Mouse (Mus musculus): Measurements from ENCODE around the gene Tsks.

Tsks gene

DNA sequence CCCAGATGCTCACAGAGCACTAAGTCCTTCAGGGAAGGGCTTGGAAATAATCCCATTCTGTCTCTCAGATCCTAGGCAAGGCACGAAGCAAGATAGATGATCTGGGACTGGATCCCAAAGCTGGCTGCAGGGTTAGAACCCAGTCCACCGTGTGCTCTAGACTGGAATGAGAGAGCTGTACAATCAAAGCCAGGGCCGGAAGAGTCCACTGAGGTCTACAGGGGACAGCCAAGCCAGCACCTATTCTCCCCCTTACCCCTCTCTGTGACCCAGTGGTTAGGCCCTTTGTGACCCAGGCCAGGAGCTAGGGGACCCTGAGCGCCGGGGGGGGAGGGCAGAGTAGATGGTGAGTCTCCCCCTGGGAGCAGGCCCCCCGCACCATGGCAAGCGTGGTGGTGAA, at the start of gene Tsks:
Tsks (plus strand) TSS at position 301 of the 400 bp plus-strand sequence.
- H3K4me3 ChIP-seq (replicated peaks; ENCODE audit: low read length): peak within 1 kb of the TSS; percentile 29; the same call in 1 of the 2 replicates
- H3K36me3 ChIP-seq (ENCODE audit: insufficient read depth, low read length): no peaks in the 10 kb centered on the region
- H3K4me1 ChIP-seq (replicated peaks; ENCODE audit: low read depth, low read length): peaks cover 18% of the 10 kb centered on the region
- no peaks in the 10 kb centered on the region for H3K27me3 ChIP-seq (ENCODE audit: insufficient read depth, low read length)
- TF ChIP-seq NANOG (IDR thresholded peaks at IDR 0.05; ENCODE audit: borderline replicate concordance, low read length) (no peak), CTCF (conservative IDR thresholded peaks at IDR 0.05; ENCODE audit: low read length) (no peak), POU5F1 (IDR thresholded peaks at IDR 0.05; ENCODE audit: borderline replicate concordance, low read length) (no peak)
- no peaks in the 10 kb centered on the region for H3K9me3 ChIP-seq (ENCODE audit: low read length)

DNA sequence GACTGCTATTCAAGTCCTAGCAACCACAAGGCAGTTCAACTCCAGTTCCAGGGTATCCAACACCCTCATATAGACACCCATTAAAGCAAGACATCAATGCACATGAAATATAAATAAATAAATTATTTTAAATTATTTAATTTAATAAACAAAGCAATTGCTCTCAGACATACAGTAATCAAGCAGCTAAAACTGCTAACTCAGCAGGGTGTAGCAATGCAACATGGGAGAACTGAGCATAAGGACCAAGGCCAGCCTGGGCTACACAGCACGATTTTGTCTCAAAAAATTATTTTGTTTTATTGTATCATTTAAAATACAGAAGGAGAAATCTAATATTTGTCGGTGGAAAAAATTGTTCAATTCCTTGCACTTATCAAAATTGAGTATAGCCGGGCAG, 48.8 kb upstream of the Tsks start:
- H3K27me3 ChIP-seq (ENCODE audit: insufficient read depth, low read length): no peaks in the 10 kb centered on the region
- no peak overlapping the region for H3K4me3 ChIP-seq (replicated peaks; ENCODE audit: low read length)

DNA sequence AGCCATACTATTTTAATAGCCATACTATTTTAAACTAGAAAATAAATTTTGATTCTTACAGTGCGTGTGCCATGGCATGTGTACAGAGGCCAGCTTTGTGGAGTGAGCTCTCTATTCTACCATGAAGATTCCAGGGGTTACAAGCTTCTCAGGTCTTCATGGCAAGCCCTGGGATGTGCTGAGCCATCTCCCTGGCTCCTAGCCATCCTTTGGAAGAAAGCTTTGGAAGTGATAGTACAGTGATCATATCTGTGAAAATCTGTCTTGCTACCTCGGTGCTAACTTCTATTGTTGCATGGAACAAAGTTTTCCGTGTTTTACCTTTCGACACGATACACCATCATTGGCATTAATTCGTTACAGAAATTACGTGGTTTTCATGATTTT, 47.8 kb upstream of the Tsks start:
- Histone ChIP-seq H3K9me3 (ENCODE audit: low read length) (no peaks in the 10 kb centered on the region), H3K36me3 (ENCODE audit: insufficient read depth, low read length) (peaks cover 33% of the 10 kb centered on the region), H3K4me1 (replicated peaks; ENCODE audit: low read depth, low read length) (peaks cover 63% of the 10 kb centered on the region)

More for the DNA sequence above, 48.8 kb upstream of the Tsks start:
- H3K4me1 ChIP-seq (replicated peaks; ENCODE audit: low read depth, low read length): peaks cover 61% of the 10 kb centered on the region
- TF ChIP-seq POU5F1 (IDR thresholded peaks at IDR 0.05; ENCODE audit: borderline replicate concordance, low read length) (no peak), CTCF (conservative IDR thresholded peaks at IDR 0.05; ENCODE audit: low read length) (no peak), NANOG (IDR thresholded peaks at IDR 0.05; ENCODE audit: borderline replicate concordance, low read length) (no peak)
- H3K36me3 ChIP-seq (ENCODE audit: insufficient read depth, low read length): peaks cover 31% of the 10 kb centered on the region
- no peaks in the 10 kb centered on the region for H3K9me3 ChIP-seq (ENCODE audit: low read length)

DNA sequence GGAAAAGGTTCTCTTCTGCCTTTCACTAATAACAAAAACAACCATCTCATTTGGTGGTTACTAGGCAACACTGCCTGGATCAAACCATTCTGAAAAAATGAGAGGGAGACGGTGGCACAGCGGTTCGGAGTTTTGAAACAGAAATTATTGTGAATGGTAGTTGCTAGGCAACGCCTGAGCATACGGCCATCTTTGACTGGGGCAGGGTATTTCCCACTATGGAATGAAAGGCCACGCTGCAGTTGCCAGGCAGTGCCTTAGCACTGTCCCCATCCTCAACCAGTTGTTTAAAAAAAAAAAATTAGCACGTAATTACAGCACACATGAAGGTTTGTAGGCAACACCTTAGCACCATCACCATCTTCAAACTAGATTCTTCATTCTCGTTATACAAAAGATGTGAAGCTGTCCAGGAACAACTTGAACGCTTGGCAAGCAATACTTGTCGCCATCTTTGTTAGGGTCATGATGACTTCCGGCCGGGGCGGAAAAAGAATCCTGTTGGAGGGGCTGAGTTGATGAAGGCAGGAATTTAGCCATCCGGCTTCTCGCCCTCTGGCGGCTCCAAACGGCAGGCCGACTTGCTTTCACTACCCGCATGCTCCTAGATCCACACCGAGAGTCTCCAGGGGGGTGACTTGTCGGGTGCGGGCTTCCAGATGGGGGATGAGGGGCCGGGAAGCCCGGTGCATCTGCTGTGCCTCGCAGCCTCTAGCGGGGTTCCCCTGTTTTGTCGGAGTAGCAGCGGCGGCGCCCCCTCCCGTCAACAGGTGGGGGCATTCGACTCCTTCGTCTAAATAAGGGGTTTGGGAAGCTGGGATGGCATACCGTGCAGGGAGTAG, 47.2 kb upstream of the Tsks start, which contains the start of gene Fuz:
Fuz (plus strand) TSS at position 487 of the 842 bp plus-strand sequence.
- peaks cover 33% of the 10 kb centered on the region for H3K36me3 ChIP-seq (ENCODE audit: insufficient read depth, low read length)
- peak within 1 kb of the TSS; percentile 85 for H3K4me3 ChIP-seq (replicated peaks; ENCODE audit: low read length)
- TF ChIP-seq NANOG (IDR thresholded peaks at IDR 0.05; ENCODE audit: borderline replicate concordance, low read length) (no peak), CTCF (conservative IDR thresholded peaks at IDR 0.05; ENCODE audit: low read length) (peak; percentile 44)
- H3K27me3 ChIP-seq (ENCODE audit: insufficient read depth, low read length): no peaks in the 10 kb centered on the region
- peaks cover 63% of the 10 kb centered on the region for H3K4me1 ChIP-seq (replicated peaks; ENCODE audit: low read depth, low read length)
- H3K9me3 ChIP-seq (ENCODE audit: low read length): no peaks in the 10 kb centered on the region

More for the DNA sequence above, 47.8 kb upstream of the Tsks start:
- Histone ChIP-seq H3K27me3 (ENCODE audit: insufficient read depth, low read length) (no peaks in the 10 kb centered on the region), H3K4me3 (replicated peaks; ENCODE audit: low read length) (peak overlapping the region; percentile 85; the same call in 1 of the 2 replicates)
- TF ChIP-seq POU5F1 (IDR thresholded peaks at IDR 0.05; ENCODE audit: borderline replicate concordance, low read length): no peak
- no peak for TF ChIP-seq NANOG (IDR thresholded peaks at IDR 0.05; ENCODE audit: borderline replicate concordance, low read length)
- no peak for TF ChIP-seq CTCF (conservative IDR thresholded peaks at IDR 0.05; ENCODE audit: low read length)

DNA sequence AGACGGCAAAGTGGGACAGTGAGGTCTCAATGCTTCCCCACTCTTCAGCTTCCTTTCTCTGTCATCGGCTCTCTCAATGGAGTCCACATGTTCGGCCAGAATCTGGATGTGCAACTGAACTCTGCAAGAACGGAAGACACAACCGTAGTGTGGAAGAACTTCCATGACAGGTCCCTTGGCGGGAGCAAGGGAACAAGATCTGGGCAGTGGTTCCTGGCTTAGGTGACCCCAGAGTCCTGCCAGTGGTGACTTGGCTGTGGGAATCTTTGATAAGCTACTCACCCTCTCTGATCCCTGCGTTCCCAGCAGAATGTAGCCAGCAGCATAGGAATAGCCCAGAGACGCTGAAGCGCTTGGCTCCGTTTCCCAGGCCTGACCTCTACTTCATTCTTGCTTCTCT, 46.5 kb upstream of the Tsks start:
- TF ChIP-seq NANOG (IDR thresholded peaks at IDR 0.05; ENCODE audit: borderline replicate concordance, low read length): no peak
- no peak for TF ChIP-seq POU5F1 (IDR thresholded peaks at IDR 0.05; ENCODE audit: borderline replicate concordance, low read length)
- no peak for TF ChIP-seq CTCF (conservative IDR thresholded peaks at IDR 0.05; ENCODE audit: low read length)
- H3K4me1 ChIP-seq (replicated peaks; ENCODE audit: low read depth, low read length): peaks cover 62% of the 10 kb centered on the region
- H3K4me3 ChIP-seq (replicated peaks; ENCODE audit: low read length): peak overlapping the region; percentile 85
- H3K27me3 ChIP-seq (ENCODE audit: insufficient read depth, low read length): no peaks in the 10 kb centered on the region
- no peaks in the 10 kb centered on the region for H3K9me3 ChIP-seq (ENCODE audit: low read length)
- peaks cover 34% of the 10 kb centered on the region for H3K36me3 ChIP-seq (ENCODE audit: insufficient read depth, low read length)

DNA sequence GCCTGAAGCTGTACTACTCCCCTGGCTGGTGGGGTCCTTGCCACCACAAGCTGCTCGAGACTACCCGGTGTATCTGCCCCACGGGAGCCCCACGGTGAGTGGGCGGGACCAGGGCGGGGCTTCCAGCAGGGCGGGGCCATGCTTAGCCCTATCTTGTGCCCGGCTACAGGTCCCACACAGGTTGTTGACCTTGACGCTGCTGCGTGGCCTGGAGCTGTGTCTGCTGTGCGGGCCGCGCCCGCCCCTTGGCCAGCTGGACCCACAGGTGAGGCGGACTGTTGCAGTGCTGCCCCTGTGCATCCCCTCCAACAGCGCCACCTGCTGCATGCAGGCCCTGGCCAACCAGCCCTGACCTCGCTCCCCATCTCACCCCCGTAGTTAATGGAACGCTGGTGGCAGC, 44.4 kb upstream of the Tsks start:
- Histone ChIP-seq H3K4me1 (replicated peaks; ENCODE audit: low read depth, low read length) (peaks cover 77% of the 10 kb centered on the region), H3K27me3 (ENCODE audit: insufficient read depth, low read length) (no peaks in the 10 kb centered on the region), H3K36me3 (ENCODE audit: insufficient read depth, low read length) (peaks cover 55% of the 10 kb centered on the region), H3K4me3 (replicated peaks; ENCODE audit: low read length) (peak overlapping the region; percentile 63), H3K9me3 (ENCODE audit: low read length) (no peaks in the 10 kb centered on the region)
- TF ChIP-seq NANOG (IDR thresholded peaks at IDR 0.05; ENCODE audit: borderline replicate concordance, low read length) (no peak), CTCF (conservative IDR thresholded peaks at IDR 0.05; ENCODE audit: low read length) (no peak), POU5F1 (IDR thresholded peaks at IDR 0.05; ENCODE audit: borderline replicate concordance, low read length) (no peak)

DNA sequence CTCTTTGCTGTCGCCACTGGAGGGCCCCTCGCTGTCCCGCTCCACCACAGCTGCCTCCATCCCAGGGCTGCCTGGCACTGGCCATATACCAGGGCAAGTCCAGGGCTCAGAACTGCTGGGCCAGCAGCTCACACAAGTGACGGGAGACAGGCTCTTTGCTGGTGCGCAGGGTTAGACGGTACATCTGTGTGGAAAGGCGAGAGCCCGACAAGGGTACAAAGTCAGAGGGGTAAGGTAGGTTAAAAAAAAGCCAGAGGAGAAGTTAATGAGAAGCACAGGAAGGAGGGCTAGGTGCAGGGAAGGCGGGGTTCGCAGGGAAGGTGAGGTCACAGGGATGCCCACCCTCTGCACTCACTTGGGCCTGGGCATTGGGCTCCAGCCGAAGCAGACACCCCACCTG, 42.4 kb upstream of the Tsks start:
- no peak overlapping the region for H3K4me3 ChIP-seq (replicated peaks; ENCODE audit: low read length)
- peaks cover 75% of the 10 kb centered on the region for H3K36me3 ChIP-seq (ENCODE audit: insufficient read depth, low read length)
- TF ChIP-seq POU5F1 (IDR thresholded peaks at IDR 0.05; ENCODE audit: borderline replicate concordance, low read length) (no peak), CTCF (conservative IDR thresholded peaks at IDR 0.05; ENCODE audit: low read length) (no peak), NANOG (IDR thresholded peaks at IDR 0.05; ENCODE audit: borderline replicate concordance, low read length) (no peak)
- H3K4me1 ChIP-seq (replicated peaks; ENCODE audit: low read depth, low read length): peaks cover 78% of the 10 kb centered on the region
- H3K27me3 ChIP-seq (ENCODE audit: insufficient read depth, low read length): no peaks in the 10 kb centered on the region
- no peaks in the 10 kb centered on the region for H3K9me3 ChIP-seq (ENCODE audit: low read length)

DNA sequence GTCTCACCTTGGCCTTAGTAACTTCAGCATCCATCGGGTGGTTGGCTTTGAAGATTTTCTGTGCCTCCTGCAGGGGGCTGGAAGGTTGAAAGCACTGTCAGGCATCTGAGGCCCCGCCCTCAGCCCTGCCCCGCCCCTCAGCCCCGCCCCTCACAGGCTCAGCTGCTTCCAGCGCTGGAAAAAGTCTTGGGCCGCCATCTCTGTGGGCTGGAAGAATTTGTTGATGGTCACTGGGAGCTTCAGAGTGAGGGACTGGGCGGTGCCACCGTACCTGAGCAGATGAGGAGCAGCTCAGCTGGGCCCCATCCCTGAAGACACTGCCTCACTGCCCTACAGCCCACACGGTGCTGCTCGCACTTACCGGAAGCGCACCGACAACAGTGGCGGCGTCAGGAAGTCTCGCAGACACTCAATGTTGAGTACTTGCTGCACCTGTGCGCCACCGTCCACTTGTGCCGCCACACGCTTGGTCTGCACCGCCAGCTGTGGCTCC, 41.7 kb upstream of the Tsks start:
- Histone ChIP-seq H3K4me1 (replicated peaks; ENCODE audit: low read depth, low read length) (peaks cover 78% of the 10 kb centered on the region), H3K36me3 (ENCODE audit: insufficient read depth, low read length) (peaks cover 81% of the 10 kb centered on the region), H3K9me3 (ENCODE audit: low read length) (no peaks in the 10 kb centered on the region), H3K4me3 (replicated peaks; ENCODE audit: low read length) (peak overlapping the region; percentile 67), H3K27me3 (ENCODE audit: insufficient read depth, low read length) (no peaks in the 10 kb centered on the region)
- TF ChIP-seq CTCF (conservative IDR thresholded peaks at IDR 0.05; ENCODE audit: low read length) (no peak), POU5F1 (IDR thresholded peaks at IDR 0.05; ENCODE audit: borderline replicate concordance, low read length) (no peak), NANOG (IDR thresholded peaks at IDR 0.05; ENCODE audit: borderline replicate concordance, low read length) (no peak)

Measured in E14TG2a.4 (cell line).